Mouse (Mus musculus) lung, adult 2 months (tissue): ENCODE data around the gene Prrc2b. TPM values are rescaled to one million over a fixed set of nuclear protein-coding genes. Genes with fewer than 3 reads are reported as not detected.
A peak's percentile ranks its signal among the peaks of the same experiment; 100 is the strongest.

Experiments used
- DNase-seq: peaks from one replicate; pipeline ENCODE4 v3.0.0; 2022
- H3K4me1 ChIP-seq: fragments of 200-500 bp; 2 replicates; pipeline ENCODE4 v1.6.1; 2011; ENCODE audit warnings: low read length; ENCODE audit not compliant: control insufficient read depth, insufficient read depth
- H3K4me3 ChIP-seq: fragments of 200-500 bp; replicated peaks from 2 replicates; pipeline ENCODE3; 2011; ENCODE audit warnings: low read depth, mild to moderate bottlenecking, control low read depth, low read length; ENCODE audit errors: extremely low read depth
- CTCF ChIP-seq: fragments of 200-500 bp; IDR thresholded peaks from 2 replicates; pipeline ENCODE4 v1.5.1; 2011; ENCODE audit warnings: mild to moderate bottlenecking, low read length, control low read depth; ENCODE audit not compliant: insufficient read depth
- POLR2A ChIP-seq: fragments of 200-500 bp; IDR thresholded peaks from 2 replicates; pipeline ENCODE4 v1.6.1; 2011; ENCODE audit warnings: low read depth, mild to moderate bottlenecking, control low read depth, low read length, borderline replicate concordance; ENCODE audit errors: extremely low read depth
- WGBS: fragments of 180-500 bp; shearing (Covaris S2); methylation state at CpG from one replicate; pipeline ENCODE4 v1.1.7; 2018; 5-methylcytosine and 5-hydroxymethylcytosine counted together
- polyA plus RNA-seq: library from polyadenylated mRNA; depleted of rRNA; stranded (reverse); fragments of >200 nt; gene quantifications from 2 replicates; pipeline ENCODE4 v1.2.3, GENCODE M21; 2012

Gene Prrc2b
- polyA plus RNA-seq, 1 experiment, result 68.5 TPM

DNA sequence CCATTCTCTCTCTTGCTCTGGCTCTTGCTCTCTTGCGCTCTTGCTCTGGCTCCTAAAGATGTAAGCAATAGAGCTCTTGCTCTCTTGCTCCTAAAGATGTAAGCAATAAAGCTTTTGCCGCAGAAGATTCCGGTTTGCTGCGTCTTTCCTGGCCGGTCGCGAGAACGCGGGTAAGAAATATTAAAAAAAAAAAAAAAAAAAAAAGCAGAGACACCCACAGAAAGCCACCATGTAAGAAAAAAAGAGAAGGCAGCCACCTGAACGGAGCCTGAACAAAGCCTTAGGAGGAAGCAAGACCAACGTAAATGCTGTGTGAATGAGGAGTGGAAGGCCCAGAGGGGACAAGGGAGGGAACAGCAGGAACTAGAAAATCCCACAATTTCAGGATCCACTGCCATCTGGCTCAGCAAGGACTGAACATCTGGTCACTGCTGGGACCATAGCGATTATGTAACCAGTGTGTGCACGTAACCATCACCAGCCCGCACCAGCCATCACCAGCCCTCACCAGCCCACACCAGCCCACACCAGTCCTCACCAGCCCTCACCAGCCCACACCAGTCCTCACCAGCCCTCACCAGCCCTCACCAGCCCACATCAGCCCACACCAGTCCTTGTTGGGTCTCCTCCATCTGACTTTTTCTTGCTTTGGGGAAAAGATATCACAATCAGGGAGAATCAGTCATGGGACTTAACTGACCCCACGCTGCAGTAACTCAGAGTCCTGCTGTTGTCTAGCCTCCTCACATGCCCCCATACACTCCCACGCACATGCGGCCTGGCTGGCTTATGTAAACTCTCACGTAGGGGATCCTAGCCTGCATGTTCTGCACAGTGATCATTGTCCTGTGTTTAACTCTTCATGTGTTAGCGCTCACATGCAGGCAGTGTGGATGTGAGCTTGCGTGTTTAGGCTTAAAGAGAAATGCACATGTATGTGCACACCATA, 30.8 kb upstream of the Prrc2b start:
- 80% methylated on average over 20 of the region's 20 CpGs for WGBS

DNA sequence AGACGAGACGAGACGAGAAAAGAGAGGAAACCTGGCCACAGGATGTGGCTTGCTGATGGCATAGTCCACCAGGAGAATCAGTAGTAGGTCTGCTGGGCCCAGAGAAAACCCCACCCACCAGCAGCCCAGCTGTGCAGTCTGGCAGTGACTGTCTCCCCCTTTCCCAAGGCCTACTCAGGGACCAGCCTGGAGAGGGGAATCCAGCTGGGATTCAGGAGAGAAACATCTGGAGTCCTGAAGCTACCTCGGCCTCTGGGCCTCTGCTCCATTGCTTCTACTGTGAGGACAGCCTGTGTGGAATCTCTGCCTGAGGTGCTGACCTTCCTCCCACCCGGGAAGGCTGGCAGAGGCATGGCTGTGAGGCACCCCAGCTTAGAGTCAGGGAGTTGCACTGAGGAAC, 29.7 kb upstream of the Prrc2b start:
- WGBS, result 61% methylated on average over 5 of the region's 5 CpGs
- TF ChIP-seq POLR2A (no peak), CTCF (no peak)
- Histone ChIP-seq H3K4me3 (no peak overlapping the region), H3K4me1 (no peaks in the 10 kb centered on the region)
- no peak for DNase-seq

More for the DNA sequence above, 30.8 kb upstream of the Prrc2b start:
- TF ChIP-seq CTCF (no peak), POLR2A (no peak)
- no peaks in the 10 kb centered on the region for H3K4me1 ChIP-seq
- DNase-seq, result no peak
- H3K4me3 ChIP-seq, result no peak overlapping the region

DNA sequence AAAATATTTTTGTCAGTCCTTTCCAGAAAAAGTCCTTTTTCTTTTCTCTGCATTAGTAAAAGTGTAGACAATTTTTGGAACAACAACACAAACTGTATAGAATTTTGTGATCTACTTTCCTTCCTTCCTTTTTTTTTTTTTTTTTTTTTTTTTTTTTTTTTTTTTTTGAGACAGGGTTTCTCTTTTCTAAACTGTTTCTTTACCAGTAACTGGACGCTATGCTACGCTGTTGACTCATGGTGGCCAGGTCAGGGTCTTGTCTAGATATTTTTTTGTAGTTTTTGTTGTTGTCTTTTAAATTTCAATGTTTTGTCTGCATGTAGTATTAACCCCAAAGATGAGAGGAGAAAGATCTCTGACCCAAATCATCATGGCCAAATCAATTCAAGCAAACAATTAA, 29.1 kb upstream of the Prrc2b start:
- Histone ChIP-seq H3K4me1 (no peaks in the 10 kb centered on the region), H3K4me3 (no peak overlapping the region)
- TF ChIP-seq POLR2A, result no peak
- no peak for TF ChIP-seq CTCF
- WGBS, result 66% methylated on average over 2 of the region's 2 CpGs
- no peak for DNase-seq

DNA sequence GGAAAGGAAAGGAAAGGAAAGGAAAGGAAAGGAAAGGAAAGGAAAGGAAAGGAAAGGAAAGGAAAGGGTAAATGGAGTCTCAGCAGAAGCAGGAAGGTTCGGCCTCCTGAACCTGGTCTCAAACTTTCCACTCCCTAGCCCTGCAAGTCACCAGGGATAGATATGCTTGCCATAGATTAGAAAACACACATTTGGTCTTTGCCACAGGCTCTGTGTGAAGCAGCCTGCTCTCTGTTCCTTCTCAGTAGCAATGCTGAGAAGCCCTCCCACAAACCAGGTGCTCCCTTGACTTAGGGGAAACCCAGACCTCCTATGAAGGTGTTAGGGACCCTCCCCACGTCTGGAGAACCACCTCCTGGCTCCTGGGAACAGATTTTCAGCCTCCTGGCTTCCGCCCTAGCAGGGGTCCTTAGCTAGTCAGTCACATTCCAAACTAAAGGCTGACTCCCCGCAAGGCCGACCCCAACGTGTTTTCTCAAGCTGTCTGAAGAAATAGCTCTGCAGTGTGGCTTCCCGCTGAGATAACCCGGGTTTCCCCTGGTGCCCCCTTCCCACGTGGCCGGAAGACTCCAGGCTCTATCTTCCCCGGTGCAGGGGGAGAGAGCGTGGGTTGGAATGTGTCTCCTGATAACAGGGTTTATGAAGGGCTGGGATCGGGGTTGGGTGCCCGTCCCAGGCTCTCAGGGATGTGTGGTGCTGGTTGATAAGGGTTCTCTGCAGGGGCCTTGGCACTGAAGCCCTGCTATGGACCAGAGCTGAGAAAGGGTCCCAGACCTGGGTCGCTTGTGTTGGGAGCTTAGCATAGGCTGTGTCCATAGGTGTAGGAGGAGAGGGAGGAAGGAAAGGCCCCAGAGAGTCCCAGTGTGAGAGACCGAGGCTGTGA, 23.0 kb upstream of the Prrc2b start:
- DNase-seq, result no peak
- WGBS, result 23% methylated on average over 16 of the region's 16 CpGs
- TF ChIP-seq POLR2A (no peak), CTCF (no peak)
- no peak overlapping the region for H3K4me3 ChIP-seq
- peaks cover 2% of the 10 kb centered on the region; the same call in 1 of the 2 replicates for H3K4me1 ChIP-seq

DNA sequence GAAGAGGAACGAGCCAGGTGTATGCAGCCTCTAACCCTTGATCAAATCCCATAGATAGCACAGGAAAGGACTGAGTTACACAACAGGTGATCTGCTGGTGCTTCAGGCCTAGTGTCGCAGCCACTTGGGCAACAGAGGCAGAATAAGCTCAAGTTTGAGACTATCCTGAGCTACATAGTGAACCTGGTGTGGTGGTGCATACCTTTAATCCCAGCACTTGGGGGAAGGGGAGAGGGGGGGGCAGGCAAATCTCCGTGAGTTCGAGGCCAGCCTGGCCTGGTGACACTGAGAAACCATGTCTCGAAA, 22.4 kb upstream of the Prrc2b start:
- TF ChIP-seq POLR2A, result no peak
- TF ChIP-seq CTCF, result no peak
- no peak for DNase-seq
- Histone ChIP-seq H3K4me3 (no peak overlapping the region), H3K4me1 (peaks cover 2% of the 10 kb centered on the region; the same call in 1 of the 2 replicates)
- WGBS, result 82% methylated on average over 5 of the region's 5 CpGs

DNA sequence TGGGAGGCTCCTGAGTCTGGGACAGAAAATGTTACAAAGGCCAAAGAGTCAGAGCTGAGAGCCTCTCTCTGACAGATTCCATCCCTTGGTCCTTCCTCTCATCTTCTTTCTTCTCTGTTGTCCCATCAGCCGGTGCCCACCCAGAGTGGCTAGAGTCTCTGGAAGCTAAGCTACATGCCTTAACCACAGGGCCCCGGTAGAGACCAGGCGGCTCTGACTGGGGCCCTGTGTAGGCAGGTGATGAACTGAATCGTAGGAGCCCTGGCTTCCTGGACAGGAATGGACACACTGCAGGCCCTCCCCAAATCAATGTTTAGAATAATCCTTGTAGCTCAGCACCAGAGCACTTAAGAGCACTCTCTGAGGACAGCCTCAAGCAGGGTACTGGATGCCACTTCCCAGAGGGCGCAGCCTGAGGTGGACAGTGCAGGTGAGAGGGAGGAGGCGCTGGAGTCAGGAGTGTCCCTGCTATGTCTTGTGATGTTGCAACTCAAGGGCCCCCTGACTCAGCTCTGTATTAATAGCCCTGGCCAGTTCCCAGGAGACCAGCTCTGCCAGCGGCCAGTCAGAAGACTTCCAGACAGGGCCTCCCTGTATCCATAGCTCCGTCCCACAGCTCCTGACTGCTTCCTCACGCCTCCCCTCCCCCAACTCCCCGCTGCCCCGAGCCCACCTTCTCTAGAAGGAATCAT, 21.4 kb upstream of the Prrc2b start:
- DNase-seq, result no peak
- H3K4me1 ChIP-seq, result peaks cover 2% of the 10 kb centered on the region; the same call in 1 of the 2 replicates
- TF ChIP-seq POLR2A (no peak), CTCF (no peak)
- 54% methylated on average over 11 of the region's 11 CpGs for WGBS
- H3K4me3 ChIP-seq, result no peak overlapping the region

DNA sequence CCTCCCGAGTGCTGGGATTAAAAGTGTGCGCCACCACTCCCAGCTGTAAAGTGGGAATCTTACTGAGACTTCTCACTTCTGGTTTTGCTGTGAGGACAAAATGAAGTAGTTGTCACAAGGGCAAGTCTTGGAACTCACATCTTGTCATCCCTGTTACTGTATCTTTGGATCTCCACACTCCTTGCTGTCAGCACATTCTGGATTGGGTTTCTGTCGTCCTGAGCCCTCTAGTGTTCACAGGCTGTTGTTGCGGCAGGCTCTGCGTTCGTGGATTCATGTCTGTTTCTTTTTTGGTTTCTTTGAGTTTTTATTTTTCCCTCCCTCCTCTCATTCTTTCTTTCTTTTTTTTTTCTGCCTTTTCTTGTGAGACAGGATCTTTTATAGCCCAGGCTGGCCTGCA, 20.4 kb upstream of the Prrc2b start:
- peak; percentile 89 for TF ChIP-seq CTCF
- no peak for TF ChIP-seq POLR2A
- Histone ChIP-seq H3K4me1 (peaks cover 2% of the 10 kb centered on the region; the same call in 1 of the 2 replicates), H3K4me3 (no peak overlapping the region)
- 32% methylated on average over 6 of the region's 6 CpGs for WGBS
- DNase-seq, result no peak

DNA sequence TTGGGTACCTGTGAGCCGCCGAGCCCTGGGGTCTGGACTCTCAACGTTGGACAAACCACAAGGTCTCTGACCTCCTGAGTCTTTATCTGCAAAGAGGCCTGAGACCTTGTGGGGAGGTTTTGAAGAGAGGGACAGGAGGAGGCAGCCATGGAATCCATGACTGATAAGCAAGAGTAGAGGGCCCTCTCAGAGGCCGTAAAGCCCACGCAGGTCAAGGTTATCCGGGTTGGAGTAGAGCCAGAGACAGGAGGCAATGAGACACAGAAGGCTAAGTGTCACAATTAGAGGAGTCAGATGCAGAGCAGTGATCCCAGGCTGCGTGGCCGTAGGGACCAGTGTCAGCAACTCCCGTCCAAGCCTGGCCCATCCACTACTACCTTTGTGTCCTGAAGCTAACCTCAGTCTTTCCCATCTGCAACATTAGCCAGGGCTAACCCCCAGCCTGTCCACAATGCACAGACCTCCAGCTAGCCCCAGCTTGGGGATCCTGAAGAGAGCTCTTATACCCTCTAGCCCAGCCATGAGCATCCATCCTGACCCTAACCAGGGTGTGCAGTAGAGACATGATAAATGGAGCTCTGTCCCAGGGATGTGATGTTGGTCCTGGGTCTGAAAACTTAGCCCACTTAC, 19.6 kb upstream of the Prrc2b start:
- no peak for DNase-seq
- no peak for TF ChIP-seq POLR2A
- TF ChIP-seq CTCF, result no peak
- Histone ChIP-seq H3K4me3 (no peak overlapping the region), H3K4me1 (peaks cover 2% of the 10 kb centered on the region; the same call in 1 of the 2 replicates)
- 78% methylated on average over 9 of the region's 9 CpGs for WGBS

DNA sequence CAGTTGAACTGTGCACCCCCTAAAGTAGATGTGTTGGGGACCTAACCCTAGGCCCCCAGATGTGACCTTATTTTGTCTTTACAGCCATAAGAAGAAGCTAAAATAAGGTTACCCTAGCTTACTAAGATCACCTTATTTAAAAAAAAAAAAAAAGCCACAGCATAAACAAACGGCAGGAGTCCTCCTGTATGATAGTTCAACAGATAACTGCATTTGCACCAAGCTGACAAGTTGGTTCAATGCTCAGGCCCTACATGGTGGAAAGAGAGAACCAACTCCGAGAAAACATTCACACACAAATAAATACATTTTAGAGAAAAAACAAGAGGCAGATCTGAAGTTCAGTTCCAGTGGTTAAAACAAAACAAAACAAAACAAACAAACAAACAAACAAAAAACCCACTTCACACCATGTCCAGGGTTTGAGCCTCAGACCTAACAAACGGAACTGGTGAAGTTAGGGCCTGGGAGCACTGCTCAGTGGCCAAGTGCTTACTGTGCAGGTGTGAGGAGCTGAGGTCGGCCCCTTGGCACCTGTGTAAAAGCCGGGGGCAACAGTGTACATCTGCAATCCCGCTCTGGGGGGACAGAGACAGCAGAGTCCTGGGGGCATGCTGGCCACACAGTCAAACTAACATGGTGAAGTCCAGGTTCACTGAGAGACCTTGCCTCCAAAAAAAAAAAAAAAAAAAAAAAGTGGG, 18.9 kb upstream of the Prrc2b start:
- TF ChIP-seq POLR2A (no peak), CTCF (no peak)
- WGBS, result 66% methylated on average over 6 of the region's 6 CpGs
- DNase-seq, result no peak
- Histone ChIP-seq H3K4me1 (peaks cover 2% of the 10 kb centered on the region; the same call in 1 of the 2 replicates), H3K4me3 (no peak overlapping the region)
